Comparison of ENCODE assay signal across 16 mouse cellular contexts in the genomic region with DNA sequence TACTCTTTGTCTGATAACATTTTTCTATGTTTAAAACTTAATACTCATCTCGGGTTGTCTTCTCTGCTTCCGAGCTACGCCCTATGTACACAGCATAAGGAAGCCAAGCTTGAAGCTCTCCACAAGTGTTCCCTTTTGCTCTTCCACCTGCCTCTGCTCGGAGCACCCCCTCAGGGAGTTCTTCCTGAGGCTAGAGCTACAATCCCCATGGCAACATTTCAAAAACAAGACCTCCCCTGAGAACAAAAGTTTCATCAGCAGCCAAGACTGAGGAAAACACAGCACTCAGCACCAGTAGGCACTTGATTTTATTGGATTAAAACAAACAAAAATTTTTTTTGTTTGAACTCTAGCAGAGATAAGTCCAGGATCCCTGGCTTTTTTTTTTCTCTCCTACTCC. TPM values are rescaled to one million over a fixed set of nuclear protein-coding genes. Genes with fewer than 3 reads are reported as not detected.
DNase-seq lines count a peak whose midpoint lies in the region; ATAC-seq lines count a peak whose summit lies in the region.
"Had no signal": no experiment of that assay in that cellular context is flagged by ENCODE, and none has a peak within 500 bp of the region (broad histone marks: within the 10 kb centered on the region; RNA-seq: fewer than 3 reads in every experiment).

No protein-coding gene starts in this region.

- no peaks in the 10 kb centered on the region for H3K27me3 ChIP-seq in midbrain, embryonic 16.5 days (ENCODE audit: control insufficient read depth, insufficient read depth, low read depth, low read length)
- H3K27me3 ChIP-seq in midbrain, embryonic 15.5 days (replicated peaks): no peaks in the 10 kb centered on the region
- H3K27me3 ChIP-seq: heart, embryonic 13.5 days; intestine, embryonic 15.5 days; lung, embryonic 15.5 days; midbrain, embryonic 12.5 days had no signal

- H3K4me3 ChIP-seq in midbrain, embryonic 16.5 days (ENCODE audit: low read depth, low read length): no peak overlapping the region
- no peak overlapping the region for H3K4me3 ChIP-seq in midbrain, embryonic 15.5 days
- H3K4me3 ChIP-seq: heart, embryonic 13.5 days; intestine, embryonic 15.5 days; lung, embryonic 15.5 days; midbrain, embryonic 12.5 days had no signal

- H3K9ac ChIP-seq in midbrain, embryonic 16.5 days (ENCODE audit: low read depth, low read length): no peak overlapping the region
- H3K9ac ChIP-seq in midbrain, embryonic 15.5 days: no peak overlapping the region
- H3K9ac ChIP-seq: heart, embryonic 13.5 days; intestine, embryonic 15.5 days; lung, embryonic 15.5 days; midbrain, embryonic 12.5 days had no signal

- no peaks in the 10 kb centered on the region for H3K9me3 ChIP-seq in midbrain, embryonic 16.5 days (replicated peaks; ENCODE audit: control insufficient read depth, low read length, poor library complexity, severe bottlenecking)
- no peaks in the 10 kb centered on the region for H3K9me3 ChIP-seq in midbrain, embryonic 15.5 days
- H3K9me3 ChIP-seq: heart, embryonic 13.5 days; intestine, embryonic 15.5 days; lung, embryonic 15.5 days; midbrain, embryonic 12.5 days had no signal

- no peak overlapping the region for H3K4me2 ChIP-seq in midbrain, embryonic 16.5 days (ENCODE audit: low read length)
- H3K4me2 ChIP-seq in midbrain, embryonic 15.5 days: no peak overlapping the region
- H3K4me2 ChIP-seq: heart, embryonic 13.5 days; intestine, embryonic 15.5 days; lung, embryonic 15.5 days; midbrain, embryonic 12.5 days had no signal

- 0 out of 2 replicates have a peak, but pooled peaks have one; percentile 36 for ATAC-seq in midbrain, embryonic 16.5 days
- no peak for ATAC-seq in midbrain, embryonic 15.5 days (replicated peaks)
- ATAC-seq: intestine, embryonic 15.5 days had no signal

- intact Hi-C loops in gastrocnemius, postnatal 14 days (cut with DNase I; ENCODE audit: low total_unique reads): no loop called here

- no peaks in the 10 kb centered on the region for H3K36me3 ChIP-seq in midbrain, embryonic 16.5 days (ENCODE audit: control insufficient read depth, insufficient read depth, low read length)
- no peaks in the 10 kb centered on the region for H3K36me3 ChIP-seq in midbrain, embryonic 15.5 days (replicated peaks)
- H3K36me3 ChIP-seq: heart, embryonic 13.5 days; intestine, embryonic 15.5 days; lung, embryonic 15.5 days; midbrain, embryonic 12.5 days had no signal

- DNase-seq in cerebellum, postnatal 10 days: peak; percentile 20 to 21
- DNase-seq in cerebellum, postnatal 4 days (ENCODE audit: low spot score in 2 of 2): no peak
- peak; percentile 6 for DNase-seq in kidney, postnatal 14 days
- no peak for DNase-seq in kidney, postnatal 25 days
- DNase-seq in retina, embryonic 14.5 days (ENCODE audit: low spot score): peak; percentile 8
- no peak for DNase-seq in gastrocnemius, postnatal 14 days
- DNase-seq: layer of hippocampus, adult 9-11 months; liver; thymus, postnatal 25 days had no signal

- H3K4me1 ChIP-seq in midbrain, embryonic 16.5 days (ENCODE audit: control insufficient read depth, insufficient read depth, low read length): 0 out of 2 replicates have a peak, but pooled peaks cover 3% of the 10 kb centered on the region
- H3K4me1 ChIP-seq in midbrain, embryonic 15.5 days: 0 out of 2 replicates have a peak, but pooled peaks cover 4% of the 10 kb centered on the region
- H3K4me1 ChIP-seq: heart, embryonic 13.5 days; intestine, embryonic 15.5 days had no signal

- no peak overlapping the region for H3K27ac ChIP-seq in midbrain, embryonic 16.5 days (ENCODE audit: low read length)
- no peak overlapping the region for H3K27ac ChIP-seq in midbrain, embryonic 15.5 days
- H3K27ac ChIP-seq: heart, embryonic 13.5 days; intestine, embryonic 15.5 days; lung, embryonic 15.5 days; midbrain, embryonic 12.5 days had no signal

- 55% methylated on average over 4 of the region's 4 CpGs for WGBS in midbrain, embryonic 16.5 days
- WGBS in midbrain, embryonic 15.5 days: 50% methylated on average over 4 of the region's 4 CpGs

RNA-seq across cellular contexts. Expression of a gene that starts 37.3 kb away (rescaled TPM):
- 9.0 and 10.2 TPM in 2 replicates for polyA plus RNA-seq in midbrain, embryonic 16.5 days (2015; fragmentation: Nextera tagmentation; extraction: Ambion mirVana)
- polyA plus RNA-seq in midbrain, embryonic 15.5 days (2015; fragmentation: Nextera tagmentation; extraction: Ambion mirVana): 9.5 and 10.9 TPM in 2 replicates
- 1 to 10 TPM; 2.6 to 2.7 TPM for total RNA-seq in gastrocnemius, postnatal 14 days (2021)
- total RNA-seq: hematopoietic stem cell, adult 5-6 weeks had no signal

Comparison
In these comparisons a context has a peak if more than half of its experiments do, and no peak if none do; other contexts are left out.
1. DNase-seq: peak in cerebellum, postnatal 10 days (2 of 2), kidney, postnatal 14 days (single experiment) and retina, embryonic 14.5 days (single experiment); none in cerebellum, postnatal 4 days (0 of 2), kidney, postnatal 25 days (0 of 2) and gastrocnemius, postnatal 14 days (single experiment).